Mouse (Mus musculus): ENCODE data around the gene 4921530L21Rik.

4921530L21Rik gene

DNA sequence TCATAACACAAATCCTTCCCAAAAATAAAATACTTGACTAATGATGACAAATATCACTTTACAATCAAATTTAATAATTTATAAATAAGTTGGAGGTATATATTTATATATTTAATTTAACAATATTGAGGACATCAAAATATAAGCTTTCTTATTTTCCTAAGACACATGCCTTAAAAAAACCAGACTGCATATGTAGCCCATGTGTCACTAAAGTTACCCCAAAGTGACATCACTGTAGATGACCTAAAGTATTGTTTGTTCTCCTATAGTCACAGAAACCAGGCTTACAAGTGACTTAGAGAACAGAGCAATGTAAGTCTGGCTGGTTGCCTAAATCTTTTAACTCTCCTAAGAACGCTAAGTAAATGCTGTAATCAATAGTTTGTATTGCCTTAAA is at the start of gene 4921530L21Rik:
Gene 4921530L21Rik, plus strand, starts transcription at position 301 of the 400 bp plus-strand sequence.
- DNase-seq (ENCODE audit: low read depth in 2 of 2, low spot score in 2 of 2): no peak

DNA sequence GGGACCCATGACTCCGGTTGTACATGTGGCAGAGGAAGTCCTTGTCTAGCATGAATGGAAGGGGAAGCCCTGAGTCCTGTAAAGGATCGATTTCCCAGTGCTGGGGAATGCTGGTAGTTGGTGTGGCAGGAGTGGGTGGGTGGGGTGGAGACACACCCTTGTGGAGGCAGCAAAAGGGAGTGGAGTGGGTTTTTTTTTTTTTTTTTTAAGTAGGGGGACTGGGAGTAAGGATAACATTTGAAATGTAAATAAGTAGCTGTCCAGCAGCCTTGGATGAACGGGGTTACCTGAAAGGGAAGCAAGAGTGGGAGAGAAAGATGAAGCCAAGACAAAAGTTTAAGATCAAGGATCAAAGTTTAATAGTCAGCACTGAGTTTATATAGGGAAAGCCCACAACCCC is 47.2 kb upstream of the 4921530L21Rik start:
- DNase-seq (ENCODE audit: low read depth in 2 of 2, low spot score in 2 of 2): no peak

DNA sequence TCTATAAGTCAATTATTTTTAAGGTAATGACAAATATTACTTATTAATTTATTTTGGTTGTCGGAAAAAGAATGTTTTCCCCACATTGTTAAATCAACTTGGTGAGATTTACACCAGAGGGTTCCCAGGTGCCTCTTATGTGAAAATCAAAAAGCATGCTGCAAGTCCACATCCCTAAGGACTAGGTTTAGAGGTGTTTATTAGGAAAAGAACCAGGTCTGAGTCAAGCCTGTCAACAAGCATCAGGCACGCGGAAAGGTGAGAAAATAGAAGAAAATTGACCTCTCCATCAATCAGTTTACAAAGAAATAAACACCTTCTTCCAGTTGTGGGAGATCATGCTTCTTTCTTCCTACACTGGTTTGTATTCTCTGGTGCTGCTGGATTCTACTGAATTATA is 18.1 kb upstream of the 4921530L21Rik start:
- DNase-seq (ENCODE audit: low read depth in 2 of 2, low spot score in 2 of 2): no peak

DNA sequence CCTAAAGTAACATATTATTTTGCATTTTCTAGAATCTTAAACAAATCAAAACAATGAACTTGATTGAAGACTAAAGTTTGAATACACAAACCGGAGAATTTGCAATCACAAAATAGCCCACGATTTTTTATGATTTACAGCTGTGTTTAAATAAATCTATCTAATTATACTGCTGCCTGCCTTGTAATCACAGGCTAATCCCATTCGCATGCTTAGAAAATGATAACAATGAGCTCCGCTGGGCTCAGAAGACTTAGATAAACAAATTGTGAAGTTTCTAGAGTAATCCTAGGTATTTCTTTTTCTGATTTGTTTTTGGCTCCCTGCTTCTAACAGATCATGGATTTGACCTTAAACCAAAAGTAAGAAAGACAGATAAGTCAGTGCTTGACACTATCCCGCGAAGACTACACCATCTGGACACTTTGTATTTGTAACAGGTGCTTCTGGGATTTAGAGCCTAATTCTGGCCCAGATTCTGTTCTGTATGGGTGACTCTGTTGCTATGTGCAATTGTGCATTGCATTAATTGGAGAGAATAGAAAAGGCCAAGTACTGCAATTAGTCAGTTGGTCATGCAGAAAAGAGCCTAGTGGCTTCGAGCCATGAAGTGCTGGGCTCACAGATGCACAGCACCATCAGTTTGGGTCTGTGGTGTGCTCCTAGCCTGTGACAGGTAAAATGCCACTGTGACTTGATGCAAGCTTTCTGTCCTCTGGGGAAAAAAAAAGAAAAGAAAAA is 15.2 kb upstream of the 4921530L21Rik start:
- DNase-seq (ENCODE audit: low read depth in 2 of 2, low spot score in 2 of 2): no peak

DNA sequence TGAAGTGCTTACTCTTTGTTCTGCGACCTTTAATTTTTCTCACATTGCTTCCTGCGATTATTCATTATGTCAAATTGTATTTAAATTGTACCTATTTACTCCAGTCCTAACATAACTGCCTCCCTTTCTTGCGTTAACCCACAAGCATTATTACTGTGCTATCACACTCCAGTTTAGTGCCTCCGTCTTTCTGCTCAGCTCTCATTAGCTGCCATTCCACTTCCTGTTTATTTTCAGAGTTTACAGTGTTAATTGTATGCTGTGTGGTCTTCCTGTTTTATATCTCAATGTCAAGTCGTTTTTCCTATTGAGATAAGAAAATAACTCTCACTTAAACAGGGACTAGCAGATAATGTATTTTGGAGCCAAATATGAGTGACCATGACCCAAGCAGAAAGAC is 9.0 kb upstream of the 4921530L21Rik start:
- no peak for DNase-seq (ENCODE audit: low read depth in 2 of 2, low spot score in 2 of 2)

DNA sequence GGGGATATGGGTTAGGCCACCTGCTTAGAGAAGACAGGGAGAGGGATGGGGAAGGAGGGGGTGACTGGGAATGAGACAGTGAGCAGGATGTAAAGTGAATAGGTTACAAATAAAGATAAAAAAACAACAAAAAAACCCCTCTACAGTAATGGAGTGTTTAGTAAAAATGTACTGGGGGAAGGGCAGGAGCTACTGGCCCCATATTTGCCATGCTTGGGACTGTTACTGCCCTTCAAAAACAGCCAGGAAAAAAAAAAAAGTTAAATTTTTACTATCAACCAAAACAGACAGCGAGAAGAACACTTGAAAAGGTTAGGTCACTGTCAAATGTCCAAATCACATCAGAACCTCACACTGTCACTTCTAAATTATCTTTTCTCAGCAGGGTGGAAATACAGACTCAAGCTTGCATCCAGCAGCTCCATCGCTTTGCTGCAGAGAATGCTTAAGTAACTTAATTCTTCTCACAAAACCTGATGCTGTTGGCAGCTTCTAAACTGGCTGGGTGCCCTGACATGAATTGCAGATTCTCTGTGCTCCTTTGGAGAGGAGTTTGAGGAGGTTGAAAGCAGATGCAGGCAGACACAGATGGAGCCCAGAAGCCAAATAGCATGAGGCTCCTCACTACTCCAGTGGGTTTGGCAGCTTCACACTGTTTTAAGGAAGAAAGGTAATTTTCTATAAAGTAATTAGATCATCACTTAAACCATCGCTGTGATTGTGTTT is 4.1 kb upstream of the 4921530L21Rik start:
- DNase-seq (ENCODE audit: low read depth in 2 of 2, low spot score in 2 of 2): no peak

DNA sequence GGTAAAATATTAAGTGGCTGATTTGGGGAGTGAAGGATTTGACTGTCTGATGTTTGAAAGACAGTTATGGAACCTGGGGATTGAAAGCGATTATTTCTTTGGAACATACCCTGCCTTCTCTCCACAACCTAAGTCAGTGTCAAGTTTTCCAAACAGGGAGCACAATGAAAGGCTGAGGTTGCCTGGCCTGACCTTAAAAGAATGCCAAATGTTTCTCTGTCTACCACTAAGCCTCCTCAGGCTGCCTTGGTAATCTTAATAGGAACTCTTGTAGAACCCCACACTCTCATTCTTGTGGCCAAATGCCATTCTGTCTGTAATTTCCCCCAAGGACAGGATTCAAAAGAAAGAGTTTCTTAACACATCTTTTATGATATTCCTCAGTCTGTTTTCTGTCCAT is 3.5 kb upstream of the 4921530L21Rik start:
- no peak for DNase-seq (ENCODE audit: low read depth in 2 of 2, low spot score in 2 of 2)

DNA sequence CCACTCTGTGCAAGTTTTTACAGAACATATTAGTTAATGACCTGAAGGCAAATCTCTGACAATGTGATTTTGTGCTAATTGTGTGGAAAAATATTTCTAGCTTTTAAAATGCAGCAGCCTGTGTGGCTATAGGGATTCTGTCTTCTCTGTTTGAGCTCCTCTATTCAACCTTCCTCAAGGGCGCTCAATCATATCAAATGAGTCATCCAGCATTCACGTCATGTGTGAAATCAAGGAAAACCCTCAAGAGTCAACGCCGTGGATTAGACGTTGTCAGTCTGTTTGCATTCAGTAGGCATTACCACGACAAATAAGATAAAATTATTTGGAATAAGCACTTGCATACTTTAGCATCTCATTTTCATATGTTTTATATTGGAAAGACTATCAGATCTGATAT is 18.4 kb downstream of the 4921530L21Rik start:
- no peak for DNase-seq (ENCODE audit: low read depth in 2 of 2, low spot score in 2 of 2)

DNA sequence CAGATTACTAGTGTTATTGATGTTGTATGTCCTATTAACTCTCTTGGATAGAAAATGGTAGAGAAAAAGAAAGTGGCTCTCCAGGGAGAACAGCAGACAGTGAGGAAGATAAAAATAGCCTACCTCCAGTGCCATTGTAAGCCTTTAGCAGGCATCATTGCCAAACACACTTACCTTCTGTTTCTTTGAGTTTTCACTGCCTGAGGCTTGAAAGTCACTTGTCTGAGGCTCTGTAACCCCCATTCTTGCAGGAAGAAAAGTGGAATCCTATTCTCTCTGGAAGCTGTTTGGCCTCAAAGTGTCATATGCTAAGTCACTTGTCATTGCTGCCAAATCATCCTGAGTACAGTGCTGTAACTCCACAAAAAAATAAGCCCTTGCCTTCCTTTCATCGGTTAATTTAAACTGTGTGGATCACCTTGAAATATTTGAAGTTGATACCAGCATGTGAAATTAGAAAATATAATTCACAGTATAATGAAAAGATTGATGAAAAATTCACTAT is 23.6 kb downstream of the 4921530L21Rik start:
- DNase-seq (ENCODE audit: low read depth in 2 of 2, low spot score in 2 of 2): no peak

DNA sequence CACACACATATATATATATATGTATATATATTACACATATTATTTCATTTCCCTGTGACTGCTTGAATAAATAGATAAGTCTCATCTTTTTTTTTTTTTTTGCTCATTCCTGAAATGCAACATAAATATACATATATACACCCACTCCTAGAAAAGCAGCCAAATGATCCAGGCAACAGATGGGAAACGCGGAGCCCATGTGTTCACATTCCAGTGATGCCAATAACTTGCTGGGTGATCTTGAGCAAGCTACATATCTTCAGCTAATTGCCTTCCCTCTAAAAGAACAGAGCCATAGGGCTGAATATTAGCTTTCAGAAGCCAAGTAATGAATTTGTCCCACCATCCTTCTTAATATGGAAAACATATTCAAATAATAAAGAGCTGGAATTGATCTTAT is 32.2 kb downstream of the 4921530L21Rik start:
- no peak for DNase-seq (ENCODE audit: low read depth in 2 of 2, low spot score in 2 of 2)

DNA sequence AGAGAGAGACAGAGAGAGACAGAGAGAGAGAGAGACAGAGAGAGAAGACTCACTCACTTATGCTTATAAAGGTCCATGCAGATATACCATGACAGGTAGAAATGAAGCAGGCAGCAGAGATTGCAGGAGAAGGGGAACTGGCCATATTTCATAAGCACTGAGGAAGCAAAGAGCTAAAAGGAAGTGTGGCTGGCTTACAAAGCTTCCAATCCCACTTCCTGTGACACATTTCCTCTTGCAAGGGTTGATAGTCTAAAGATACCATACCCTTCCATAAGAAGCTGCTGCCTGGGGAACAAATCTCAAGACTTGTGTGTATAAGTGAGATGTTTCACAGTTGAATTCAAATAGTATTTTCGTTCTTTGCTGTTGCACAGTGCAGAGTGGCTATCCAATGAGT is 45.7 kb downstream of the 4921530L21Rik start:
- no peak for DNase-seq (ENCODE audit: low read depth in 2 of 2, low spot score in 2 of 2)

DNA sequence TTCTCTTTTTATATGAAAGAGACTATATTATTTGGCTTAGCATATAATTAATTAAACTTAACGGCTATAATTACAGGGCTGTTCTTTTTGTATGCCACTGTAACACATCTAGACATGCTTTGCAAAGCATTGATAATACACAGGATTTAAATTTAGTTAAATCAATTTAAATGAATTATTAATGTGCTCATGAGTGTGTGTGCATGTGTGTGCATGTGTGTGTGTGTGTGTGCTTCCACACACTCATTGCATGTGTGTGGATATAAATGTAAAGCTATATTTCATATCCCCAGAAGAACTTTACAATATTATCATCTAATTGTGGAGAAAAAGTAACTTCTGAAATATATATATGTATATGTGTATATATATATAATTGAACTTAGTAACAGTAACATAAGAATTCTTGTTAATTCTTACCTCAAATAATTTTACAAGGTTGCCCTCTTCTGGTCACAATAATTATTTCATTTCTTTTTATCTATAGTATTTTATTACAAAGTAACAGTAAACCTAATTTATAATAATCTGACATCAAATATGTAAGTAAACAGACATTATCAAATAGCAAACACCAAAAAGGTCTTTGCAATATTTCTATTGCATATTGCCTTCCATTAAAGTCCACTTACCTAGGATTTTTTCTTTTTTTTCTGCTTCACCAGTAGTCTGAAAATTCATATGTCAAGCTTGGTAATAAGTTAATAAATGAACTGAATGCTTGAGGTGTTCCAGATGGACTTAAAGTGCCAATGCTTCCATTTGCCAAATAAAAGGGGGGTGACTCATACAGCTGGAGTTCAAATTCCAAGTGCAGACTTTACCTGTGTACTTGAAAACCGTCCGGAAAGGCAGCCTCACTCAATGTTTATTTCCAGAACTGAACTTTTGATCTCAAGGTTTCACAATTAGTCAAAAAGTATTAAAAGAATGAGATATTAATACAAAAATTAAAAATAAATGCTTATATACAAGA is 47.0 kb downstream of the 4921530L21Rik start:
- DNase-seq (ENCODE audit: low read depth in 2 of 2, low spot score in 2 of 2): no peak

Measured in CD8-positive naive resting alpha-beta T cell, adult 2 months (primary cell).